Mouse (Mus musculus): Measurements from ENCODE around the gene Rlbp1.

DNA sequence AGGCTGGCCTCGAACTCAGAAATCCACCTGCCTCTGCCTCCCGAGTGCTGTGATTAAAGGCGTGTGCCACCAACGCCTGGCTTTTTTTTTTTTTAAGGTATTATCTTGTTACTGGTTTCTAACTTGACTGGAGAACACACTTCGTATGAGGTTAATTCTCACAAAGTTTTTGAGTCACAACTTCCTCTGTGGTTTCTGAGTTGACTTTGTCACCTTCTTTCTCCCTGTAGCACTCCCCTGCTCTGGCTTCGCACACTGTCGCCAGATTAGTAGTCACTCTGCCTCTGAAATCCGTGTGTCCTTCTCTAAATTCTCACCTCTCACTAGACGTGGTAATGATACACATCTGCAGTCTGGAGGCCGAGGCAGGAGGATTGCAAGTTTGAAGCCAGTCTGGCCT lies 36.0 kb upstream of the Rlbp1 start:
- TF ChIP-seq CTCF (conservative IDR thresholded peaks at IDR 0.05; ENCODE audit: insufficient read depth, insufficient read length, low read depth, low read length) (no peak), POLR2A (IDR thresholded peaks at IDR 0.05; ENCODE audit: low read depth, low read length) (no peak)

All from kidney, adult 2 months (tissue).